Mouse (Mus musculus) forebrain, embryonic 15.5 days (tissue): ENCODE measurements around the gene Pfas. TPM values are rescaled to one million over a fixed set of nuclear protein-coding genes. Genes with fewer than 3 reads are reported as not detected.

ENCODE experiments used
- ATAC-seq: fragments of 200-750 bp; cut with Nextera tagmentation; replicated peaks from 2 replicates; pipeline ENCODE4 v1.8.0; 2017; ENCODE audit warnings: mild to moderate bottlenecking, moderate TSS enrichment, moderate library complexity
- H3K27ac ChIP-seq: fragments of 300-500 bp; sonication (generic); replicated peaks from 2 replicates; pipeline ENCODE4 v1.5.1; 2015; ENCODE audit warnings: mild to moderate bottlenecking, inconsistent platforms
- H3K27me3 ChIP-seq: fragments of 300-500 bp; sonication (generic); 2 replicates; pipeline ENCODE4 v1.6.1; 2015; ENCODE audit warnings: inconsistent platforms
- H3K36me3 ChIP-seq: fragments of 300-500 bp; sonication (generic); 2 replicates; pipeline ENCODE4 v1.6.1; 2015; ENCODE audit warnings: mild to moderate bottlenecking, inconsistent platforms
- H3K4me1 ChIP-seq: fragments of 300-500 bp; sonication (generic); 2 replicates; pipeline ENCODE4 v1.6.1; 2015; ENCODE audit warnings: inconsistent platforms
- H3K4me2 ChIP-seq: fragments of 300-500 bp; sonication (generic); replicated peaks from 2 replicates; pipeline ENCODE4 v1.6.1; 2015; ENCODE audit warnings: mild to moderate bottlenecking, inconsistent platforms
- H3K4me3 ChIP-seq: fragments of 300-500 bp; sonication (generic); 2 replicates; pipeline ENCODE4 v1.5.1; 2015; ENCODE audit warnings: mild to moderate bottlenecking, inconsistent platforms
- H3K9ac ChIP-seq: fragments of 300-500 bp; sonication (generic); replicated peaks from 2 replicates; pipeline ENCODE4 v1.6.1; 2015; ENCODE audit warnings: mild to moderate bottlenecking, inconsistent platforms
- H3K9me3 ChIP-seq: fragments of 300-500 bp; sonication (generic); 2 replicates; pipeline ENCODE4 v1.6.1; 2016; ENCODE audit warnings: inconsistent platforms
- WGBS: fragments of 180-500 bp; shearing (Covaris S2); methylation state at CpG from one replicate; pipeline ENCODE4 v1.1.7; 2015; ENCODE audit warnings: mixed read lengths; 5-methylcytosine and 5-hydroxymethylcytosine counted together
- polyA plus RNA-seq: library from polyadenylated mRNA; unstranded; fragments of >200 nt; fragmentation: Nextera tagmentation; extraction: Ambion mirVana; gene quantifications from 2 replicates; pipeline ENCODE4 v1.2.1, GENCODE M21; 2015

The Pfas gene
- 22.5 and 26.3 TPM in 2 replicates for polyA plus RNA-seq

DNA sequence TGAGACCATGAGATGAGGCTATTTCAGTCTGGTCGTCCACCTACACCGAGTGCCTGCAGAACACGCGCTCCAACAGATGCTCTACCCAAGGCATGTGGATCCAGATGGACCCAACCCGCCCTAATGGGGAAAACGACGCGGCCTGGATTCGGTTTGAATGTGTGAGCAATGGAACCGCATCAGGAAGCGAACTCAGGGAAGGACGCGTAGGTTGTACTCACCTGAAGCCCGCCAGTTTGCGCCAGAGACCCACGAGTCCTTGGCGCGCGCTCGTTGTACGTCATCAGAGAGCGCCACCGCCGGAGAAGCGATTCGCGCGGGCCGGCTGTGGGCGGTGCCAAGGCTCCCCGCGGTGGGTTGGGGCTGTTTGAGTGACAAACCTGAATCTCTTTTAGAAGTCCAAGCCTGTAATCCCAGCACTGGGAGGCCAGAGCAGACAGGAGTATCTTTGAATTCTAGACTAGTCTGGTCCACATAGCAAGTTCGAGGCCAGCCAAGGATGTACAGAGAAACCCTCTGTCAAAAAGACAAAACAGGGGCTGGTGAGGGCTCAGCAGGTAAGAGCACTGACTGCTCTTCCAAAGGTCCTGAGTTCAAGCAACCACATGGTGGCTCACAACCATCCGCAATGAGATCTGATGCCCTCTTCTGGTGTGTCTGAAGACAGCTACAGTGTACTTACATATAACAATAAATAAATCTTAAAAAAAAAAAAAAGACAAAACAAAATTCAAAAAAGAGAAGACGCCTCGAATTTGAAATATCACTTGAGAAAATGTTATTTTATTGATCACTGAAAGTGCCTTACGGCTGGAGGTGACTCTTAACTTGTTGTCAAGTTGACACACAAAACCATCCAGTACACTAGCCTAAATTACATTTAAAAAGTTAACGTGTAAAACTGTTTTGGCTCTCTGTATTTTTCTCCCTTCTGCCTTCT, at the start of gene Pfas:
Pfas (minus strand) TSS at position 279 of the 940 bp plus-strand sequence.
- peak; percentile 80 for ATAC-seq

DNA sequence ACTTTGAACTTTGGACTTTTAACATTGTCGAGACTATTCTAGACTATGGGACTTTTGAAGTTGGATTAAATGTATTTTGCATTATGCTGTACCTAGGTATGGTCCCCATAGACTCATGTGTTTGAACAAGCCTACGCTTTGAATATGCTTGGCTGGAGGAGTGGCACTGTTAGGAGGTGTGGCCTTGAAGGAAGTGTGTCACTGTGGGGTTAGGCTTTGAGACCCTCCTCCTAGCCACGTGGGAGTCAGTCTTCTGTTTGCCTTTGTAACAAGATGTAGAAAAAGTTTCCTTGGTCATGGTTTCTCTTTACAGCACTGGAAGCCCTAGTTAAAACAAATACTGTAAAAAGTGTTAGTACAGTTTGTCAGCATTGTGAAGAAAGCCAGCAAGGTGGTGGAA, 45.6 kb upstream of the Pfas start:
- H3K4me1 ChIP-seq: peaks cover 10% of the 10 kb centered on the region
- ATAC-seq: no peak
- WGBS: 78% methylated on average over 3 of the region's 3 CpGs

More for the DNA sequence above, at the start of gene Pfas:
- H3K9ac ChIP-seq: peak within 1 kb of the TSS; percentile 66
- H3K27ac ChIP-seq: peak within 1 kb of the TSS; percentile 72
- no peaks in the 10 kb centered on the region for H3K9me3 ChIP-seq
- H3K36me3 ChIP-seq: no peaks in the 10 kb centered on the region; the same call in 1 of the 2 replicates
- H3K4me2 ChIP-seq: peak within 1 kb of the TSS; percentile 64
- peak within 1 kb of the TSS; percentile 76 for H3K4me3 ChIP-seq
- peaks cover 30% of the 10 kb centered on the region for H3K4me1 ChIP-seq
- 9% methylated on average over 38 of the region's 38 CpGs for WGBS
- H3K27me3 ChIP-seq: no peaks in the 10 kb centered on the region

GRCm38 (mm10) chr11:69052824-69053421, 44.7 kb upstream of the Pfas start:
- Histone ChIP-seq H3K36me3 (no peaks in the 10 kb centered on the region), H3K4me1 (peaks cover 8% of the 10 kb centered on the region), H3K27ac (no peak overlapping the region), H3K4me2 (no peak overlapping the region), H3K27me3 (no peaks in the 10 kb centered on the region), H3K9me3 (no peaks in the 10 kb centered on the region), H3K4me3 (no peak overlapping the region), H3K9ac (no peak overlapping the region)
- 93% methylated on average over 2 of the region's 2 CpGs for WGBS
- no peak for ATAC-seq

More for the DNA sequence above, 45.6 kb upstream of the Pfas start:
- Histone ChIP-seq H3K4me2 (no peak overlapping the region), H3K9ac (no peak overlapping the region), H3K9me3 (no peaks in the 10 kb centered on the region), H3K27me3 (no peaks in the 10 kb centered on the region), H3K36me3 (no peaks in the 10 kb centered on the region), H3K27ac (no peak overlapping the region), H3K4me3 (no peak overlapping the region)

DNA sequence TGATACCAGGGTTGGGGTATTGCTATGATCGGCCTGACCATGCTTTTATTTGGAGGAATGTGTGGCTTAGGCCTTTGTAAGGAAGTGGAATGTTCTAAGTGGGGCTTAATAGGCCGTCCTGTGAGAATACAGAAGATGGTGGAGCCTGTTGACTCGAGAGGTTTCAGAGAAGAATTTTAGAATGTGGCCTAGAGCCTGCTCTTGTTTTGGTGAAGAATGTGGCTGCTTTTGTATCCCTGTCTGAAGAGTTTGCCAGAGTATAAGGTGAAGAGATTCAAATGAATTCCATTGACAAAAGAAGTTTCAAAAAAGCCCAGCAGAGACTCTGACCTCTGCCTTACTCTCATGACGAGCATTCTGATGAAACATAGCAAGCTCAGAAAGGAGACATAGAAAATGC, 43.5 kb upstream of the Pfas start:
- no peak overlapping the region for H3K4me3 ChIP-seq
- no peak overlapping the region for H3K27ac ChIP-seq
- 56% methylated on average over 4 of the region's 4 CpGs for WGBS
- H3K27me3 ChIP-seq: no peaks in the 10 kb centered on the region
- H3K9me3 ChIP-seq: no peaks in the 10 kb centered on the region
- H3K4me1 ChIP-seq: peaks cover 16% of the 10 kb centered on the region
- H3K4me2 ChIP-seq: no peak overlapping the region
- H3K36me3 ChIP-seq: no peaks in the 10 kb centered on the region
- H3K9ac ChIP-seq: no peak overlapping the region
- no peak for ATAC-seq

DNA sequence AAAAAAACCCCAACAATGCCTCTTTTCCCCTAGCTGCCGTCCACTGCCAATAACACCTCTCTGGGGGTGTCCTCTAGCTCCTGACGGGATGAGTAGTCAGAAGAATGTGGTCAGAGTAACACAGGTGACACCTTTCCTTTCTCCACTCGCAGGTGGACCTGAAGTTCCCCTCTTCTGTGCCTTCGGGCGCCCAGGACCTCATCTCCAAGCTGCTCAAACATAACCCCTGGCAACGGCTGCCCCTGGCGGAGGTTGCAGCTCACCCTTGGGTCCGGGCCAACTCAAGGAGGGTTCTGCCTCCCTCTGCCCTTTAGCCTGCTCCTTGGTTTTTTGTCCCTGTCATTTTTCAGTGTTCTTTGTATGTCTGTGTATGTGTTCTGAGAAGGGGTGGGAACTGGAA, 42.5 kb upstream of the Pfas start:
- Histone ChIP-seq H3K9me3 (no peaks in the 10 kb centered on the region), H3K9ac (no peak overlapping the region), H3K27me3 (no peaks in the 10 kb centered on the region), H3K27ac (no peak overlapping the region), H3K4me1 (peaks cover 26% of the 10 kb centered on the region), H3K36me3 (no peaks in the 10 kb centered on the region), H3K4me2 (no peak overlapping the region), H3K4me3 (no peak overlapping the region)
- no peak for ATAC-seq
- 80% methylated on average over 8 of the region's 8 CpGs for WGBS

GRCm38 (mm10) chr11:69048151-69048550, 39.9 kb upstream of the Pfas start:
- Histone ChIP-seq H3K4me3 (no peak overlapping the region), H3K27me3 (no peaks in the 10 kb centered on the region), H3K36me3 (no peaks in the 10 kb centered on the region), H3K4me2 (no peak overlapping the region), H3K4me1 (peaks cover 31% of the 10 kb centered on the region), H3K27ac (no peak overlapping the region), H3K9me3 (no peaks in the 10 kb centered on the region), H3K9ac (no peak overlapping the region)
- ATAC-seq: no peak
- WGBS: 94% methylated on average over 14 of the region's 14 CpGs

DNA sequence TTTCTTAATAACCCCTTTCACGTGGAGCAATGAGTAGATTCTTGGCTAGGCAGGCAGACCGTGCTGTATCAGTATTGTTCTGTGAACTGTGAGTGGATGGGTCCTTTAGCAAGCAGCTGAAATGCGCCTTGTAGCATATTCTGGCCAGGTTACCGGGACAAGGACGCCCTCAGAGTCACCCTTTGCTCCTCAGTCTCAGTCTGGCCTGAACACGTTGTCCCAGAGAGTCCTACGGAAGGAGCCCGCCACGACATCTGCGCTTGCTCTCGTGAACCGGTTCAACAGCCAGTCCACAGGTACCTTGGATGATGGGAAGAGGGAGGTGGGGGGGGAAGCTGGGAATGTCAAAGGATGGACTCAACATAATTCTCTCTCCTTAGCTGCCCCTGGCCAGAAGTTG, 39.3 kb upstream of the Pfas start:
- H3K4me1 ChIP-seq: peaks cover 31% of the 10 kb centered on the region
- H3K36me3 ChIP-seq: no peaks in the 10 kb centered on the region
- H3K9ac ChIP-seq: no peak overlapping the region
- no peak overlapping the region; the same call in 1 of the 2 replicates for H3K4me3 ChIP-seq
- 88% methylated on average over 12 of the region's 12 CpGs for WGBS
- no peaks in the 10 kb centered on the region for H3K27me3 ChIP-seq
- H3K27ac ChIP-seq: no peak overlapping the region
- peak overlapping the region; percentile 99 for H3K4me2 ChIP-seq
- no peaks in the 10 kb centered on the region for H3K9me3 ChIP-seq
- no peak for ATAC-seq

DNA sequence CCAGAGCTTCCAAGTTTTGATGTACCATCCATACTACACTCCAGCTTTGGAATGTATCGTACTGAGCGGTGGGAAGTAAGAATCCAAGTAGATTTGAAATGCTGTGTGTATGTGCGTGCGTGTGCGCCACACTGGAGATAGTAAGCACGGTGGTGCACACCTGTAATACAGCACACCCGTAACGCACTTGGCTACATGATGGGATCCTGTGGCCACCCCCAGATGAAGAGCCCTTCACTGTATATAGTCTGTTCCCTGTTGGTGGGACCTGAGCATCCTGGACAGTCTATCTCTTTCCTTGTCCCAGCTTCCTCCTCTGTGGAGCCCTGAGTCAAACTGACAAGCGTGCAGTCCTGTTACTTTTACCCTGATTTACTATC, 38.1 kb upstream of the Pfas start:
- H3K9ac ChIP-seq: peak overlapping the region; percentile 53
- no peak for ATAC-seq
- peak overlapping the region; percentile 66 for H3K4me3 ChIP-seq
- H3K36me3 ChIP-seq: no peaks in the 10 kb centered on the region
- no peaks in the 10 kb centered on the region for H3K27me3 ChIP-seq
- no peaks in the 10 kb centered on the region for H3K9me3 ChIP-seq
- no peak overlapping the region for H3K27ac ChIP-seq
- peak overlapping the region; percentile 99 for H3K4me2 ChIP-seq
- 15% methylated on average over 9 of the region's 9 CpGs for WGBS
- H3K4me1 ChIP-seq: peaks cover 31% of the 10 kb centered on the region

DNA sequence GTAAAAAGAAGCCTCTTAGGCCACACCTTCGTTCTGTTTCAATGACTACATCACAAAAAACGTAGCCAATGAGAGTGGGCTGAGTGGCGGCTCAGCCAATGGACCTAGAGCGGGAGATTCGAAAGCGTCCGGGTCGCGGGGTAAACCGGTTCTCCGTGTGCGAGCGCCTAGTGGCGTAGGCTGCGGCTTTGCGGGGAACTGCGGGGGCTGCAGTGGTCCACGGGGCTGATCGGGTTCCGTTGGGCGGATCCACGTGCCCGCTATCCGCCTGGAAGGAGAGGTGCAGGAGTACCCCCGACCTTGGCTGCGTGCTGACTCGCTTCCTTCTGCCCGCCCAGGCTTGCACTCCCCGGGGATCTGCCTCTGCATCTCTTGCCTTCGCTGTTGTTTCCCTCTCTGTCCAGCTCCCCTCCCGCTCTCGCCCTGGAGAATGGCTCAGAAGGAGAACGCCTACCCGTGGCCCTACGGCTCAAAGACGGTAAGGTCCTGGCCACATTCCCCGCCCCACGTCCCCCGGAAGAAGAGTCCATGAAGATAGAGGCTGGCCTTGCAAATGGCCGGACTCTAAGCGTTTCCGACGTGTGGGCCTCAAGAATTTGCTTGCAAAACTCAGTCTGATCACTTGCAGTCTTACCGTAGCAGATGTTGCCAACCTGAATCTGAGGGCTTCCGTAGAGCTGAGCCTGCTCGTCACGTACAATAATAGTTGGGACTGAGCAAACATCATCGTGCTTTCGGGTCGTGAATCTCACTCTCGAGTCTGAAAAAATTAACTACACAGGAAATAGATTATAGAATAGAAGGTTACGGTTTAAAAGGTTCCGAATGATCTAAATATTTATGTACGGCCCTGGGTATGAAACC, 37.5 kb upstream of the Pfas start, which contains the start of gene Aurkb:
Aurkb (plus strand) TSS at position 117 of the 864 bp plus-strand sequence.
- under 1% methylated on average over 54 of the region's 54 CpGs for WGBS
- Histone ChIP-seq H3K27ac (peak within 1 kb of the TSS; percentile 58), H3K4me1 (peaks cover 31% of the 10 kb centered on the region), H3K4me2 (peak within 1 kb of the TSS; percentile 99), H3K4me3 (peak within 1 kb of the TSS; percentile 66), H3K9me3 (no peaks in the 10 kb centered on the region), H3K27me3 (no peaks in the 10 kb centered on the region), H3K9ac (peak within 1 kb of the TSS; percentile 53), H3K36me3 (no peaks in the 10 kb centered on the region)
- ATAC-seq: peak; percentile 68

DNA sequence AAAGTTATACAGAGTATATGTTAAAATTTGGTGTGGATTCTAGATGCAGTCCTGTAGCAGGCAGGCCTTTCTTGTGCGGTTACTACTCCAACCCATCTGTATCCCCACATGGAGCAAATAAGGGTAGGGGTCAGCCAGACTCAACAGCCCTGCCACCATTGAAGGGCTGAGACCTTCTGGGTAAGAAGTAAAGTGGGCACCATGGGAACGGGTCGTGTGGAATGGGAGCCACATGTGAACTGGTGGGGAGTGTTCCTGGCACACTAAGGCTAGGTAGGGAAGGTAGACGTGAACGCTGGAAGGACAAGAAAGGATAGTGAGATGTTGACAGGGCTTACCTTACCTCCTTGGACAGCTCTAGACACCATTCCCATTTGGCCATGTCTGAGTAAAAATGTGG, 29.9 kb upstream of the Pfas start:
- ATAC-seq: no peak
- peaks cover 16% of the 10 kb centered on the region for H3K36me3 ChIP-seq
- H3K9ac ChIP-seq: no peak overlapping the region
- peak overlapping the region; percentile 90; the same call in 1 of the 2 replicates for H3K27ac ChIP-seq
- no peaks in the 10 kb centered on the region for H3K9me3 ChIP-seq
- H3K4me2 ChIP-seq: no peak overlapping the region
- H3K4me3 ChIP-seq: peak overlapping the region; percentile 59; the same call in 1 of the 2 replicates
- peaks cover 30% of the 10 kb centered on the region for H3K4me1 ChIP-seq
- H3K27me3 ChIP-seq: no peaks in the 10 kb centered on the region
- 67% methylated on average over 5 of the region's 5 CpGs for WGBS

DNA sequence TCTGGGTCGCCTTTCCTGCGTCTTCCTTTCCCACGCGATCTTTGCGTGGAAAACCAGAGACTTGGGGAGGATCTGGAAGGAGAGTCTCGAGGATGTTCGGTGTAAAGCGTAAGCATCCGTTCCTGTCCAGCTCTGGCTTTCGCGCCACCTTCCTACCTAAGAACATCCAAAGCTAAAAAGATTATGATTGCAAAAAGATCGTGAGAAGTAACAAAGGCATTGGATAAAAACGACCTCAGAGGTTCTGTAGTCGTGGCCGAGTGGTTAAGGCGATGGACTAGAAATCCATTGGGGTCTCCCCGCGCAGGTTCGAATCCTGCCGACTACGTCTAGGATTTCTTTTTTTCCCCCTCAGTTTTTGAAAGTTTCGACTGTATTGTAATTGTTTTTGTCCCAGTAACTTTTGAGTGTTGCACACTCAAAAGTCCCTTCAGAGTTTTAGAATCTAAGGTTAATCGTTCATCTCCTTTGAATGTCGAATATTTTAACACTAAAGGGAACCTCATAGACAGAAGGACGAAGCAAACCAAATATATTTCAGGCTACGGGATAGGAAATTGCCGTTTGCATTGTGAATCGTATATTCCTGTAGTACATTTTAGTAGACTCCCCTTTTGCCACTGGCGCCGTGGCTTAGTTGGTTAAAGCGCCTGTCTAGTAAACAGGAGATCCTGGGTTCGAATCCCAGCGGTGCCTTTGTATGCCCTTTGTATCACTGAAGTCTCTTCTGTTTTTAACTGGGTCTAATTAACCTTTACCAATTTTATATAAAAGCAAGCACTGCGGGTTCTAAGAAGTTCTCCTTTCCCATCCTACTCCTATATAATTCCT, 29.2 kb upstream of the Pfas start:
- H3K9me3 ChIP-seq: no peaks in the 10 kb centered on the region
- peak overlapping the region; percentile 81 for H3K27ac ChIP-seq
- peaks cover 30% of the 10 kb centered on the region for H3K4me1 ChIP-seq
- H3K36me3 ChIP-seq: peaks cover 24% of the 10 kb centered on the region
- H3K9ac ChIP-seq: peak overlapping the region; percentile 62
- H3K27me3 ChIP-seq: no peaks in the 10 kb centered on the region
- H3K4me3 ChIP-seq: peak overlapping the region; percentile 59
- no peak; the same call in 1 of the 2 replicates for ATAC-seq
- under 1% methylated on average over 34 of the region's 34 CpGs for WGBS
- peak overlapping the region; percentile 49 for H3K4me2 ChIP-seq
